Mouse (Mus musculus) megakaryocyte-erythroid progenitor cell, adult 5-6 weeks (primary cell): ENCODE data around the gene Gm20458. TPM values are rescaled to one million over a fixed set of nuclear protein-coding genes. Genes with fewer than 3 reads are reported as not detected.
A peak's percentile ranks its signal among the peaks of the same experiment; 100 is the strongest.

Experiments used
- ATAC-seq: replicated peaks from 2 replicates; pipeline ENCODE4 v1.8.0; 2016; ENCODE audit warnings: mild to moderate bottlenecking, inconsistent platforms; ENCODE audit not compliant: severe bottlenecking, poor library complexity, low FRiP score, low TSS enrichment
- total RNA-seq, 2 experiments: library from RNA; stranded (forward) in 1 of 2; stranded (reverse) in 1 of 2; fragments of 200-1000, 215-1000 nt in 1 of 2; fragments of >200 nt in 1 of 2; fragmentation: Nextera tagmentation in 1 of 2; gene quantifications; 2 replicates each; pipeline ENCODE4 v1.2.3; 2014 to 2017

Gene Gm20458
- not detected in 2 replicates for total RNA-seq (2014; fragmentation: Nextera tagmentation)
- not detected in 2 replicates for total RNA-seq (2017)

DNA sequence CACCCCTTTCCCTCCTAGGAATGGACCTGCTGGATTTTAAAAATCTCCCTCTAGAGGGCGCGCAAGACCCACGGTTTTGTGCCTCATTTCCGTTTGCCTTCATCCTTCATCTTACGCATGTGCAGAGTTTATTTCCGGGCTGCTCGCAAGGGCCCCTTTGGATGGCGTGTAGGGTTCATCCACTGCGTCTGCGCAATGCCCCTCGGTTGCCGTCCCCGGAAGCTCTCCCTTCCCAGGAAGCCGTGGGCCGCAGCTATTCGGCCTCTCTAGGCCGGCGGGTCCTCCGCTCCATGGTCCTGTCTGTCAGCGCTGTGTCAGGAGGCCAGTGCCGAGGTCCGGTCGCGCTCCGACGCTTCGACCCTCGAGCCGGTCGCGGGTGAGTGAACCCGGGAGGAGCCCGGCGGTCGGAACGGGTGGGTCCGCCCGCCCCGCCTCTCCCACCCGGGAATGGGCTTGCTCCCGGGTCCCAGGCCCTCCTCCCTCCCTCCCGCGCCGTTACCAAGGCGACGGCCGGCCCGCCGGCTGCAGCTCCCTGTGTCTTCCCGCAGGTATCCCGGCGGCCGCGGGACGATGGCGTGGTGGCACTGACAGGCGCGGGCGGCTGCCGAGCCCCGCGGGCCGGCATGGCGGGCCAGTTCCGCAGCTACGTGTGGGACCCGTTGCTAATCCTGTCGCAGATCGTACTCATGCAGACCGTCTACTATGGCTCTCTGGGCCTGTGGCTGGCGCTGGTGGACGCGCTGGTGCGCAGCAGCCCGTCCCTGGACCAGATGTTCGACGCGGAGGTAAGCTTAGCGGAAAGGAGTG is at the start of gene Gm20458:
Gene Gm20458, plus strand, starts transcription at position 223 of the 807 bp plus-strand sequence.
- peak; percentile 98 for ATAC-seq

DNA sequence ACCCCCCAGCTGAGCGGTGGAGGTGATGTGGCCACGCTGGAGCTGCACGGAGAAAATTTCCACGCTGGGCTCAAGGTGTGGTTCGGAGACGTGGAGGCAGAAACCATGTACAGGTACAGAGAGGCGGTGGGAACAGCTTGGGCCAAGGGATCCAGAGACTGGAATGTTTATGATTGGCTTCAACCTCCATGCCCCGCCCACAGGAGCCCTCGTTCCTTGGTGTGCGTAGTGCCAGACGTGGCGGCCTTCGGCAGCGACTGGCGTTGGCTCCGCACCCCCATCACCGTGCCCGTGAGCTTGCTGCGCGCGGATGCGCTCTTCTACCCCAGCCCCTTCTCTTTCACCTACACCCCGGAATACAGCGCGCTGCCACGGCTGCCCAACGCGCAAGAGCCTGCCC is 46.6 kb upstream of the Gm20458 start:
- no peak for ATAC-seq

DNA sequence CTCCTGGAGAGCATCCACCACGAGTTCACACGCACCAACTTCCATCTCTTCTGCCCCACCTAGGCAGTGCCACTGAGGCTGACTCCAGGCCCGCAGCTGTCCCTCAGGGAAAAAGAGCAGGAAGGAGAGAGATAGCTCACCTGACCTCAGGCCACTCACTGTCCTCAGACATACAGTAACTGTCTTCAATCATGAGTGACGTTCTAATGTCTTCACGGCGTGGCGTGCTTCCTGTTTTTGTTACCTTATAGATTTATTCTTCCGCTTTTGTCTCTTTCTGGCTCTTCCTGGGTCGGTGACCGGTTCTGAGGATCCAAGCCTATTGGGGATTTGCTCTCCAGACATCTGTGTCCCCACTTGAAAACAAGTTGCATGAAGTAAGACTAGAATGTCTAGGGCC is 46.2 kb upstream of the Gm20458 start:
- no peak for ATAC-seq

GRCm38 (mm10) chr2:164417198-164417597 is 43.6 kb upstream of the Gm20458 start:
- ATAC-seq: no peak

DNA sequence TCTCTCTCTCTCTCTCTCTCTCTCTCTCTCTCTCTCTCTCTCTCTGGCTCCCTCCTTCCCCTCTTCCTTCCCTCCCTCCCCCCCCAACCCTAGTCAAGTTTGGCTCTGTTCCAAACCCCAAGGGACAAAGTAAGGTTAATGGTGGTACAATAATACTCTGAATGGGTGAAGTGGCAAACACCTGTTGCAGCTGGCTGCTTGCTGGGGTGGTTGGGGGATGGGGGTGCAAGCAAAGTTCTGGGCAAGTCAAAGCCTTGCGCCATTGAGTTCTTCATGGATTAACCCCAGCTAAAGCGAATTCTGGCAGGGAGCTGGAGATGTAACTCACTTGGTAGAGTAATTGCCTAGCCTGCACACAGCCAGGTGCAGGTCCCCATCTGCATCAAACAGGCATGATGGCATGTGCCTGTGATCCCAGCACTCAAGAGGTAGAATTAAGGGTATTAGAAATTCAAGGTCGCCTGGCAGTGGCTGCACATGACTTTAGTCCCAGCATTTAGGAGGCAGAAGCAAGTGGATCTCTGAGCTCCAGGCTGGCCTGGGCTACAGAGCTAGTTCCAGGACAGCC is 42.4 kb upstream of the Gm20458 start:
- ATAC-seq: no peak

GRCm38 (mm10) chr2:164419489-164419888 is 41.3 kb upstream of the Gm20458 start:
- no peak for ATAC-seq

DNA sequence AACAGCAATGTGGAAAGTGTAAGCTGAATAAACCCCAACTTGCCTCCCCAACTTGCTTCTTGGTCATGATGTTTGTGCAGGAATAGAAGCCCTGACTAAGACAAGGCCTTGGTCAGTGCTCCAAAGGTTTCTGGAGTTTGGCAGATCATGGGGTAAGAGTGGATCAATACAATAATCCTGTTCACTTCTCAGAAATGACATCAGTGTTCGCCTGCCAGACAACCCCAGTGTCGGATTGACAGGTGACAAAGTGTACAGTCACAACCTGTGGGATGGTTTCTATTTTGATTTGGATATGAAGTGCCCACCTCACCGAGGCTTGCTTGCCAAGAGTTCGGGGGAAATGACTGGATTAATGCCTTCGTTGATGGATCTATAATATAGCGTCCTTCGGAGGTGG is 39.5 kb upstream of the Gm20458 start:
- ATAC-seq: no peak

DNA sequence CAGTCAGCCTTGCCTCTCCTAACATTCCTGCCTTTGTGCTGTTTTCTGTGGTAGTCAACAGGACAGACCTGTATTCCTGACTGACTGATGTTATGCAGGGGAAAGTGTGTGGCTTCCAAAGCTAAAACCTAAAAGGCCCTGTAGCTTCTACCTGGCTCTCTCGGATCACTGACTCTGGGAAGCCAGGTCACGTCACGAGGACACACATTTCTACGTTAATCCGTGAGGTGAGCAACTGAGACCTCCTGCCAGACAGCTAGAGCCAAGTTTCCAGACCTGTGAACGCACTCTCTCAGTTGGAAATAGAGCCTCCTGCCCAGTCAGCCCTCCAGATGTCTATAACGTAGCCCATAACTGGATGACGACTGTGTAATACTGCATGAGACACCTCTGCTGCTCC is 38.8 kb upstream of the Gm20458 start:
- ATAC-seq: no peak

GRCm38 (mm10) chr2:164422675-164423393 is 37.9 kb upstream of the Gm20458 start:
- no peak for ATAC-seq

DNA sequence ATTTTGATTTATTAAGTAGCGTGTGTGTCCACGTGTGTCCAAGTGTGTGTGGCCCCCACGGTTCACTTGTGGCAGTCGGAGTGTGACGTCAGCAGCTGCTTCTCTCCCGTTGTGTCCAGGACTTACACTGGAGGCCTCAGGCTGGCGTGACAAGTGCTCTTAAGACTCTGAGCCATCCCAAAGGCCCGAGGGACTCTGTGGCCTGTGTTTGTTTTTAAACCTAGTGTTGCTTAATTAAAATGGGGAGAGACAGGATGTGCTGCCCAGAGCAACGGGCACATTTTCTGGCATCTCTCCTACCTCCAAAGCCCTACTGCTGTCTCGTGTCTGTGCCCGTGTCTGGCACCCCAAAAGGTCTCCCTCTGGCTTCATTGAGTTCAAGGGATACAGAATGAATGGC is 37.3 kb upstream of the Gm20458 start:
- ATAC-seq: no peak

GRCm38 (mm10) chr2:164424406-164424805 is 36.4 kb upstream of the Gm20458 start:
- ATAC-seq: no peak

DNA sequence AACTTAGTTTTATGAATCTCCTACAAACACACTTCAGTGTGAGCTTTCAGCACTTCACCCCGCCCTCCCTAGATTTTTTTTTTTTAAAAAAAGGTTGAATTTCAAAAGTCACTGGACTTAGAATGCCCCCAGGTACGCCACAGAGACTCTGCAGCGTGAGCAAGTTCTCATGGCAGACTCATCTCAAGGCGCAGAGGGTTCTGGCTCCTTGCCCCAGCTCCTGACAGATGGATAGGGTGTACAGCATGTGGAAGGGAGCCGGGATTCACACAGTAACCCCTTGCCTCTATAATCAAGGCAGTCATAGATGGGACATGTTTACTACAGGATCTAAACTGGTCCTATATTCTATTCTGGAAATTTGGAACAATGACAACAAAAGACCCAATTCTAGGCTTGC is 35.4 kb upstream of the Gm20458 start:
- ATAC-seq: no peak

- ATAC-seq: no peak
Measured at GRCm38 (mm10) chr2:164426121-164426520, 34.6 kb upstream of the Gm20458 start.

DNA sequence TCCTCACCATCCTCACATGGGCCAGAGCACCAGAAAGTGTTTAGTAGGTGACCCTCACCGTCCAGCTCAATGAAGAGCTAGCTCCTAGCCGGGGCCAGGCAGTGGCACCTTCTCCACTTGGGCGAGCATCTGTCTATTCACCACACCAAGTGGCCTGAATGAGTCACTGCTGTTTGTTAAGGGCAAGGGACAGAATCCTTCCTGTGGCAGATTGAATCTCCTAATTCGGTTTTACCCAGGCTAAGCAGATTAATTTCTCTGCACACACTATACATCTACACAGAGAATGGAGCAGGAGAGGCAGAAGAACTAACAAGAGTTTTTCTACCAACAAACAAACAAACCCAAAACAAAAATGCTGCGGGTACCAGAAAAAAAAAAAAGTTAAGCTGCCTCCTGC is 33.8 kb upstream of the Gm20458 start:
- no peak for ATAC-seq

DNA sequence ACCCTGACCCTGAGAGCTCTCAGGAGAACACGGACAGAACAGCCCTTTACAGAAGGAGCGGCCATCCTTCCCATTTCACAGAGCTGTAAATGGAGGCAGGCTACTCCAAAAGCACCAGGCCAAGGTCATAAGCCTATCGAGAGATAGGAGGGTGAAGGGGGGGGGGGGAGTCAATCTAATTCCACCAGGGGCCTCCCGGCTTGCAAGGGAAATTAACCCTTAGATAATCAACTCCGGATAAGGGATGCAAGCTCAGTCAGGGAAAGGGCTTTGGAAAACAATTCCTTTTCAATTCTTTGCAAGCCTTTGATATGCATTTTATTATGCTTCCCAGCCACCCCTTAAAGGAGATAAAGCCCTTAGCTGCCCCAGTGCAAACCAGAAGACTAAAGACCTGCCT is 32.3 kb upstream of the Gm20458 start:
- no peak for ATAC-seq

- no peak for ATAC-seq
Measured at GRCm38 (mm10) chr2:164429881-164430615, 30.7 kb upstream of the Gm20458 start.

DNA sequence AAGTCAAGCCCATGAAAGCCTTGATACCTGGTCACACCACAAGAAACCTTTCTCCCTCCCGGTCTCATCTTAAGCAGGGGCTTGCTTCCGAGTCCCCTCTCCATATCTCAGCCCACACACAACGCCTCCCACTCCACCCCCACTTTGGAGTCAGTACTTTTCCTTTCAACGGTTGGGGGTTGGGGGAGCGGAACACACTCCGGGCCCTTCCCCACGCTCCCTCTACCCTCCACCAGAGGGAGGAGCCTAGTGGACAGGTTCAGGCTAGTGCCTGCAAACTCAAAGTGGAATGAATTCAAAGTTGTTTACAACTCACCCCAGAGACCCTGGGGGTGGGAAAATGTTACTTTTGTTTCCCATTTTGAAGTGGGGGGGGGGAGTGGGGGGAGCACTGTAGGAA is 30.1 kb upstream of the Gm20458 start:
- ATAC-seq: 0 out of 2 replicates have a peak, but pooled peaks have one; percentile 38

DNA sequence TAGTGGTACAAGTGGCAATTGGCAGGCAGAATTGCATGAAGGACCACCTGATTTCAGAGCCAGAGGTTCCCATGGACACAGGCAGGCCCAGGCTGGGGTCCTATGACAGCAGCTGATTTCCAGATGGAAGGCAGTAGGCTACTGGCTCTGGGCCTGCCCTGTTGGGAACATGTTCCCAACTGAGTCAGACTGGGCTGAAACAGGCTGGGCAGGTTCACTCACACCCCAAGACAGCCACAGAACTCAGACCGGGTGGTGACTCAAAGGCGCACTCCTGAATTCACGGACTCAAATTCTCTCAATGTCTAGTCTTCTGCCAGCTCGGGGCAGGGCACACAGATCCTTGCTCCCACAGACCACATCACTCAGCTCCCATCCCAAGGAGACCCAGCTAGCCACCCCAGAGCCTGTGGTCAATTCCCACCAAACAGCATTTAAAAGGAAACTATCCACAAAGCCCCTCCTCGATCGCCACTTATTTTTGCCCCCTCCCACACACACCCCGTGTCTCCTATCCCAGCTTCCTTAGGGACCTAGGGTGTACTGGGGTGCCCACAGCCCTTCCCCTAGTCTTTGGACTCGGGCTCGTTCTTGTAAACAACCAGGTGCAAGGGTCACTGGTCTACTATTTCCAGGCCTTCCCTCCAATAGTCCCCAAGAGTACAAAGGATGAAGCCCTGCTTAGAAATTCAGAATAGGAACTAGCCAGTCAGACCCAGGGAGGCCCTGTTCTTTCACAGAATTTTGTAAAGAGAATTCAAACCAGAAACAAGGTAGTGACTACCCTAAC is 28.9 kb upstream of the Gm20458 start:
- ATAC-seq: no peak

- ATAC-seq: no peak
Measured at GRCm38 (mm10) chr2:164432541-164433191, 28.1 kb upstream of the Gm20458 start.
